Mouse (Mus musculus) forelimb bud, embryonic 11.5 days (tissue): Measurements from ENCODE around the gene Taf3.
A peak's percentile ranks its signal among the peaks of the same experiment; 100 is the strongest.

Experiments
- DNase-seq: peaks from one replicate; pipeline ENCODE4 v3.0.0-alpha.2; 2012; ENCODE audit warnings: low read depth, low spot score

The Taf3 gene

DNA sequence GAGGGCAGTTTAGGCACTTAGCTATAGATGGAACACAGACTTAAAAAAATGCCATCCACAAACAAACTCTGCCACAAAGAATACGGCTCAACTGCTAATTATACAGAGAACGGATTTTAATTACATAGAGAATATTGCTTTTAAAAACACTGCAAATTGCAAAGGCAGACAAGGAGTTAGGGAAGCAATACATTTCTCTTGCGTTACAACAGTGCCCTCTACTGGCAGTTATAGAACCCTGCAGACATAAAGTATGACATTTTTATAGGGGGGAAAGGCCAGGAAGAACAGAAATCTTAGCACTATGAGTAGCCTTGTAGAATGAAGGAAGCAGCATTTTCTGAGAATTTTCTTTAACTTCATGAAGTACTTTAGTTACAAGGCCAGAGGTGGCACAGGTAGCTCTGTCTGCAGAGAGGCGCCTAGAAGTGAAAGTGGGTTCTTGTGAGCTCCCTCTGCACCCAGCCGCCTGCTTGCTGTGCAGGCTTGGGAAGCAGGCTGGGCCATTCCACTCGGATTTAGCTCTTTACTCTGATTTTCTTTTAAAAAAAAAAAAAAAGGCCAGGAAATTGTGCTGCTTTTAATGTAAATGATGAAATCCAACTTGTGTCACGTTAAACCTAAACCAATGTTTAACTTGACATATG lies 38.0 kb downstream of the Taf3 start:
- DNase-seq = peak; percentile 73

DNA sequence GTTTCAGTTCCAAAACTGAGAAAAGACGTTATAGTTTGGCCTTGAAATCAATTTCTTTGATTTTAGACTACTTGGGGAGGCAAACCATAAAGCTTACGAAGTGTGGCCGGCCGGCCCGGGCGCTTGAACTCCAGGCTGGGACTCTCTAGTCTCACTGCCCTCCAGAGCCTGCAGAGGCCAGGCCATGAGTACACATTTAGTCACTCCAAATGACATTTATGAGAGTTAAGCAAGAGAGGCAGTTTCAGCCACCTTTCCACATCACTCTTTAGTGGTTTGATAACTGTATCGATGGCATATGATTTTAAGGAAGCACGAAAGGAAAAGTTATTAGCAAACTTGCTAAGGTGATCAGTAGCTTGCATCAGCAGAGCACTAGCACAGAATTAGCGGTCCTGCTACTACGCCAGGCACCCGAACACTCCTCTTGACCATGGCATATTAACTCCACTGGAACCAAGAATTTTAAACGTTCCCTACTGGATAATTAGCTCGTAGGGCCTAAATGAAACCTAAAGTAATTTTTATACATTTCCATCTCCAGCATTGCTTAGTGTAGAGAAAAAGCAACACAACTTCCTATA lies 38.6 kb downstream of the Taf3 start:
- DNase-seq = no peak

- DNase-seq = no peak
Measured at GRCm38 (mm10) chr2:10008593-10008992, 39.8 kb downstream of the Taf3 start.

DNA sequence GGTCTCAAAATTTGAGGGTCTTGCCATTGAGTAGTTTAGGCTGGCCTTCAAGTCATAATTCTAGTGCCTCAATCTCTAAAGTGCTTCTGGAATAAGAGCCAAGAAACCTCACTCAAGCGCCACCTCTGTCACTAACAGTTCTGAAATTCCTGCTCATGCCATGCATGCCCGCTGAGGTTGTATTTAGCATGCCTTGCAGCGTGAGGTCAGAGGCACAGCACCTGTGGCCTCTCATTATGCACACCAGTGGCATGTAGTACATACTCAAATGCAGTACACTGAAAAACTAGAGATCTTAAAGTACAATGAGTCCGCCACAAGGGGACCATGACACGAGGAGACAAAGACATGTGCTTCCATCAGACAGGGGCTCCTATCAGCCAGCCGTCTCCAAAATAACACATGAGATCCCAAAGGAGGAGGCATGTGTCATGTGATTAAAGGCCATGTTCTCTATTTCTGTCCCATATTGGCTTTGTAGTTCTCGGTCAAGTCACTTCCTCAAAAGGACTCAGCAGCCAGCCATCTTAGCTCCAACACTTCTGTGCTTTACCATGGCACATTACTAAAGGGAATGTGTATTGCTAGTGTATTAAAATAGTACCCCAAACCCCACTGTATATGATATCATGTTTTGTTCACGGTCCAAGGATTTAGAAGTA lies 43.3 kb downstream of the Taf3 start:
- no peak for DNase-seq

GRCm38 (mm10) chr2:10003358-10003757 lies 45.0 kb downstream of the Taf3 start:
- DNase-seq = no peak

DNA sequence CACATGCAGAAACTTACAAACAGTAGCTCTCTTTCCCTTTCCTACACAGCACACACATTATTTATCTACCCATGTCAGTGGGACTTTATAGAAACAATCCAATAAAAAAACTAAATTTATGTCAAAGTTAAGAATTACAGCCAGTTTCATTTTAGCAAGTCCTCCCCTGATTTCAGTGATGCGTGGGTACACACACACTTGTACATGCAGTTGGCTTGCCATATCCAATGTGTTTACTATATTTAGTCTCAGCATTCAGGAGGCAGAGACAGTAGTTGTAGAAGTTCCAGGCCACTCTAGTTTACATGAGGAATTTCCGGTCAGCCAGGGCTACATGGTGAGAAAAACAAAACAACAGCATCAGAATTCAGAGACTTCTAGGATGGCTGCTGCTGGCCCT lies 46.8 kb downstream of the Taf3 start:
- no peak for DNase-seq

DNA sequence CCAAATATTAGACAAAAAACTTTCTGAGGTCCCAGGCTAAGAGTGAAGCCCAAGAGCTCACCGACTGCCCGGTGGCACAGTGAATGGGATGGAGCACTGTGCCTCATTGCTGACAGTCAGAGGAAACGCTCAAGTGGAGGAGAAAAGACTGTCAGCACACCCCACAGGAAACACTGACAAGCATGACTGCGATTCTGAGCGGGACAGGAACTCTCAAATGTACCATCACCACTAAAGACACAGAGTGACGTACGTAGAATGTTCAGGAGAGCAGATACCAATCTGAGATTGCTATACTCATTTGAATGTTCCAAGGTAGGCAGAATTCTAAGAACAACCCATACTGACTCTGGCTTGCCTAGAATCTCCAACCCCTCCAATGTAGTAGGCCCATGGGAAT lies 50.9 kb downstream of the Taf3 start:
- no peak for DNase-seq

GRCm38 (mm10) chr2:9996111-9996510 lies 52.3 kb downstream of the Taf3 start:
- no peak for DNase-seq

- no peak for DNase-seq
Measured at GRCm38 (mm10) chr2:9990690-9991229, 57.6 kb downstream of the Taf3 start.

- peak; percentile 20 for DNase-seq
Measured at GRCm38 (mm10) chr2:9989649-9990547, 58.5 kb downstream of the Taf3 start.

GRCm38 (mm10) chr2:9988290-9988689 lies 60.1 kb downstream of the Taf3 start:
- DNase-seq = no peak

GRCm38 (mm10) chr2:9985979-9986447 lies 62.4 kb downstream of the Taf3 start:
- no peak for DNase-seq

GRCm38 (mm10) chr2:9982446-9982845 lies 66.0 kb downstream of the Taf3 start:
- DNase-seq = no peak

DNA sequence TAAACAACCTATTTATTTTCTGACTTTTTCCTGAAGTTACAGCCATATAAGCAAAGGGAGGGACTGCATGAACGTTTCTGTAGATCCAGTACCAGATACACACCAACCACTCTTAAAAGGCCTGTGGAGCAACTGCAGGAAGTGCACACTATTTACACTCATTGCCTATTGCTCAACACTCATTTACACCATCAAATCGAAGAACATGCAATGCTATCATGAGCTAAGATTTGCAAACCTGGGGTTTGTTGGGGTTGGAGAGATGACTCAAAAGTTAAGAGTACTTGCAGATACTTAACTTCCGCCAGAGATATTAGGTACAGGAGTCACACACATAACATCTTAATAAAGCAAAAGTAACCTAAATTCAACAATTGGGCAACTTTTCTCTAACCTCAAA lies 76.5 kb downstream of the Taf3 start:
- DNase-seq = no peak

- no peak for DNase-seq
Measured at GRCm38 (mm10) chr2:9970579-9970978, 77.8 kb downstream of the Taf3 start.

DNA sequence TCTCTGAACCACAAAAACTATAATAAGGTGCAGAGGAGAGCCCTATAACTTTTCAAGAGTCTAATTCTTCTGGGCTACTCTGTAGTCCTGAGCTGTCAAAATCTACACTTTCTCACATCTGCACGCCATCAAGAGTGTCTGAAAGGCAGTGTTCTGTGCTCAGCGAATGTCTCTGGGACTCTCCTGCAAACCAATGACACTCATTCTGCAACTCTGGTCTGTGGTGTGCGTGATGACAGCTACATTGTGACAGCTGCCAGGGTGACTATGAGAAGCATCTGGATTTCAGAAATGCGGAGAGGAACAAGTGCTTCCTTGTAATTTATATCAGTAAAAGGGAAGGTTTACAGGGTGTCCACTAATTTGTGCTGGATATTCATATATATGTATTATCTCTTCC lies 78.2 kb downstream of the Taf3 start:
- DNase-seq = no peak

DNA sequence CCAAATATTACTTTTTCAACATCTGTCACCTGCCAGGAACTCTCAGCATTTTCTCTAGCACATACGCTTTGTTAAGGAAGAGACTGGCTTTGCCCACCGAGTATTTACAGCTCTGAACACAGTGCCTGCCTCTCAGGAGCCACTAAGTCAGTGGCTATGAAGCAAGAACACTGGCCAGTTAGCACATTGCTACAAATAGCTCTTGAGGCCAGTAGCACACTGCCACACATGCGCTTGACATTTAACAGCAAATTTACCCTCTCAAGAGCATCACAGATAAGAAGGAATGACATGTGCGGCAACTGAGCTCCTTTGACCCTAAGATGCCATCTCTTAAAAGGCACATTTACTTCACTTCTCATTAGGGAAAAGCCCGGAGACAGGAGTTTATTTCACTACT lies 78.7 kb downstream of the Taf3 start:
- no peak for DNase-seq

DNA sequence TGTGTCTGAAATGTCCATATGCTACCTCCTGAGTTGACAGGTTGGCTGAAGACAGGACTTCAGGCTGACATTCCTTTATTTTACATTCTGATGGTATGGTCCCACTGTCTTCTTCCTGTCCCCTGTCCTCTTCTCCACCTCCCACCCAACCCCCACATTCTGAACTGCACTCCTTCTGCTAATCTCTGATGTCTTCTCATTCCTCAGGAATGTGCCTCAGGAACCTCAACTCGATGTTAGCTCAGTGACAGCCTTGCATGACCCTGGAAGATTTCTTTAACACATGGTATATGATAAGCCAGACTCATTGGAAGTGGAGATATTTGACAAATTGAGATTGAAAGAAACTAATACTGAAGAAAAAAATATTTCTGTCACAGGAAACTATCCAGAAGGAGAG lies 81.8 kb downstream of the Taf3 start:
- DNase-seq = no peak

DNA sequence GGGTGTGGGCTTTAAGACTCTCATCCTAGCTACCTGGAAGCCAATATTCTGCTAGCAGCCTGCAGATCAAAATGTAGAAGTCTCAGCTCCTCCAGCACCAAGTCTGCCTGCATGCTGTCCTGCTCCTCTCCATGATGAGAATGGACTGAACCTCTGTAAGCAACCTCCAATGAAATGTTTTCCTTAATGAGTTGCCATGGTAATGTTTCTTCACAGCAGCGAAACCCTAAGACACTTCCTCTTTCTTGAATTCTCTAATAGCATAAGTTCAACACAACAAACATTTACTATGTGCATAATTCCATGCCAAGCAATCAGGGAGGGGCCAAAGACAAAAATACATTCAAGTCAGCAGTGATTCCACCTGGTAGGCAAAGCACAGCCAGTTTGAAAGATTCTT lies 82.8 kb downstream of the Taf3 start:
- DNase-seq = no peak

DNA sequence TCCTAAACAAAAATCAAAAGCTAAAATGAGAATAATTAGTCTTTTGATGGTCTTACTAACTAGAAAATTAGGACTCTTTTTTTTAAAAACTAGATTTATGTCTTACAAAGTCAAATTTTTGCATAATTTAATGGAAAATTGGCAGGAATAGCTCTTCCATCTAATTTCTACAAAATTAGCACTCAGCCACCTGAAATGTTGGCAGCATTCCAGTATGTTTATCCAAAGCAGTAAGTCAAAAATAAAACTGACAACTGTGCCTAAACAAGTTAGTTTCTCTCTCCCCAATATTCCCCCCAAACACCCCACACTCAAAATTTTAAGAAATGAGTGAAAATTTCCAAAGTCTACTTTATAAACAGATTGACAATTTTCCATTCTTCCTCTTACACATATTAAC lies 85.5 kb downstream of the Taf3 start:
- no peak for DNase-seq

GRCm38 (mm10) chr2:9961708-9962107 lies 86.7 kb downstream of the Taf3 start:
- DNase-seq = no peak

- DNase-seq = no peak
Measured at GRCm38 (mm10) chr2:9958011-9958410, 90.4 kb downstream of the Taf3 start.
